Mouse (Mus musculus) limb, embryonic 13.5 days (tissue): ENCODE data around the gene Fam229a. TPM values are rescaled to one million over a fixed set of nuclear protein-coding genes. Genes with fewer than 3 reads are reported as not detected.

Experiments used
- ATAC-seq: fragments of 200-750 bp; cut with Nextera tagmentation; 2 replicates; pipeline ENCODE4 v1.8.0; 2017; ENCODE audit warnings: low read depth, moderate number of reproducible peaks, moderate TSS enrichment; ENCODE audit not compliant: low FRiP score
- H3K27ac ChIP-seq: fragments of 300-500 bp; sonication (generic); 2 replicates; pipeline ENCODE4 v1.5.1; 2015; ENCODE audit warnings: inconsistent platforms, mild to moderate bottlenecking, moderate library complexity
- H3K27me3 ChIP-seq: fragments of 300-500 bp; sonication (generic); 2 replicates; pipeline ENCODE4 v1.6.1; 2015; ENCODE audit warnings: mild to moderate bottlenecking, inconsistent platforms
- H3K36me3 ChIP-seq: fragments of 300-500 bp; sonication (generic); 2 replicates; pipeline ENCODE4 v1.6.1; 2015; ENCODE audit warnings: inconsistent platforms, mild to moderate bottlenecking, moderate library complexity
- H3K4me1 ChIP-seq: fragments of 300-500 bp; sonication (generic); 2 replicates; pipeline ENCODE4 v1.6.1; 2015; ENCODE audit warnings: inconsistent platforms
- H3K4me2 ChIP-seq: fragments of 300-500 bp; sonication (generic); replicated peaks from 2 replicates; pipeline ENCODE4 v1.6.1; 2015; ENCODE audit warnings: inconsistent platforms, mild to moderate bottlenecking, moderate library complexity
- H3K4me3 ChIP-seq: fragments of 300-500 bp; sonication (generic); 2 replicates; pipeline ENCODE4 v1.5.1; 2015; ENCODE audit warnings: moderate library complexity, mild to moderate bottlenecking, inconsistent platforms
- H3K9ac ChIP-seq: fragments of 300-500 bp; sonication (generic); 2 replicates; pipeline ENCODE4 v1.6.1; 2015; ENCODE audit warnings: mild to moderate bottlenecking, inconsistent platforms
- H3K9me3 ChIP-seq: fragments of 300-500 bp; sonication (generic); 2 replicates; pipeline ENCODE4 v1.6.1; 2016; ENCODE audit warnings: inconsistent platforms
- WGBS: fragments of 180-500 bp; shearing (Covaris S2); methylation state at CpG from one replicate; pipeline ENCODE4 v1.1.7; 2015; 5-methylcytosine and 5-hydroxymethylcytosine counted together
- polyA plus RNA-seq: library from polyadenylated mRNA; unstranded; fragments of >200 nt; fragmentation: Nextera tagmentation; extraction: Ambion mirVana; gene quantifications from 2 replicates; pipeline ENCODE4 v1.2.1, GENCODE M21; 2015

Fam229a gene
- polyA plus RNA-seq, 1 experiment from 2014 or later: not detected

GRCm38 (mm10) chr4:129461183-129461960 lies 29.6 kb upstream of the Fam229a start, which contains the start of gene Bsdc1:
Bsdc1 (plus strand) TSS chr4:129461581.
- Histone ChIP-seq H3K36me3 (peaks cover 20% of the 10 kb centered on the region), H3K9me3 (no peaks in the 10 kb centered on the region), H3K27me3 (no peaks in the 10 kb centered on the region), H3K9ac (peak within 1 kb of the TSS; percentile 86), H3K27ac (peak within 1 kb of the TSS; percentile 91), H3K4me3 (peak within 1 kb of the TSS; percentile 94), H3K4me1 (peaks cover 8% of the 10 kb centered on the region), H3K4me2 (peak within 1 kb of the TSS; percentile 89)
- peak; percentile 98 for ATAC-seq
- WGBS: 0% methylated on average over 46 of the region's 46 CpGs

- peak overlapping the region; percentile 52; the same call in 1 of the 2 replicates for H3K27ac ChIP-seq
- ATAC-seq: no peak
- H3K27me3 ChIP-seq: no peaks in the 10 kb centered on the region
- peaks cover 27% of the 10 kb centered on the region for H3K36me3 ChIP-seq
- no peaks in the 10 kb centered on the region for H3K9me3 ChIP-seq
- WGBS: 46% methylated on average over 3 of the region's 3 CpGs
- peak overlapping the region; percentile 89 for H3K4me2 ChIP-seq
- peak overlapping the region; percentile 94 for H3K4me3 ChIP-seq
- peak overlapping the region; percentile 86 for H3K9ac ChIP-seq
- peaks cover 8% of the 10 kb centered on the region for H3K4me1 ChIP-seq
Observed at GRCm38 (mm10) chr4:129462118-129462517, 28.9 kb upstream of the Fam229a start.

DNA sequence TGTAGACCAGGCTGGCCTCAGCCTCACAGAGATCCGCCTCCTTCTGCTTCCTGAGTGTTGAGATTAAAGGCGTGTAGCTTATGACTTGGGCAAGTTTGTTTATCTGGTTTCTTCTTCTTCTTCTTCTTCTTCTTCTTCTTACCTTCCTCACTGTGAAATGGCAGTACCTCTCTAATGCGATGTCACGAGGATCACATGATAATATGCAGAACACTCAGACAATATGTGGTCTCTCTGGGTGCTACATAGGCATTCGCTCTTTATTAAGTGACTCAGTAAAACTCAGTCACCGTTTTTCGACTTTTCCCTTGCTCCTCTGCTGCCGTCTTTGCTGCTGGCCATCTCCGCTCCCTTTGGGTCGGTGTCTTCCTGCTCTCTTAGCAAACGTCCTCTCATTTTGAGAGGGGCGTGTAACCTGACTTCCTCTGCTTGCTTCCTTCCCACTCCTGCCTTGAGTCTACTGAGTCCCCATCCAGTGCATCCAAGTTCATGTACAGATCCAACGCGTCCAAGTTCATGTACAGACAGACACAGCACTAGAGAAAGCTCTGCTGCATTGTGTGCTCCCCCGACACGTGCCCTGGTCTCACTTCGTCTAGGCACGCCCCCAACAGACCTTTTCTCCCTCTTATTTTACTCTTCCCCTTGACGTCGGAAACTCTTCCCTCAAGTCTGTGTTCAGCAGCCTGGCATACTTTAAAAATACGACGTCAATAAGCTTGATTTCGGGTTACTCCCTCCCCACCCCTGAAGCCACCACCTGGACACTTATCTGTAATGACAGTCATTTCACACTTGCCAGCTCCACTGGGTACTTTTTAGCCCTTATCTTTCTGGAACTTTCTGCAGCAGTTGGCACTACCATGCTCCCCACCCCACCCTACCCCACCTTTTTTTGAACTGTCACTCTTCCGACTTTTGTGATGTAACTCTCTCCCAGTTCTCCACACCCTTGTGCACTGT lies 27.6 kb upstream of the Fam229a start:
- H3K27ac ChIP-seq: 0 out of 2 replicates have a peak overlapping the region, but pooled peaks have one; percentile 22
- H3K9ac ChIP-seq: no peak overlapping the region
- peaks cover 8% of the 10 kb centered on the region for H3K4me1 ChIP-seq
- WGBS: 89% methylated on average over 24 of the region's 24 CpGs
- H3K36me3 ChIP-seq: peaks cover 40% of the 10 kb centered on the region
- no peak overlapping the region for H3K4me2 ChIP-seq
- H3K9me3 ChIP-seq: no peaks in the 10 kb centered on the region
- peak overlapping the region; percentile 94; the same call in 1 of the 2 replicates for H3K4me3 ChIP-seq
- no peaks in the 10 kb centered on the region for H3K27me3 ChIP-seq
- ATAC-seq: no peak

DNA sequence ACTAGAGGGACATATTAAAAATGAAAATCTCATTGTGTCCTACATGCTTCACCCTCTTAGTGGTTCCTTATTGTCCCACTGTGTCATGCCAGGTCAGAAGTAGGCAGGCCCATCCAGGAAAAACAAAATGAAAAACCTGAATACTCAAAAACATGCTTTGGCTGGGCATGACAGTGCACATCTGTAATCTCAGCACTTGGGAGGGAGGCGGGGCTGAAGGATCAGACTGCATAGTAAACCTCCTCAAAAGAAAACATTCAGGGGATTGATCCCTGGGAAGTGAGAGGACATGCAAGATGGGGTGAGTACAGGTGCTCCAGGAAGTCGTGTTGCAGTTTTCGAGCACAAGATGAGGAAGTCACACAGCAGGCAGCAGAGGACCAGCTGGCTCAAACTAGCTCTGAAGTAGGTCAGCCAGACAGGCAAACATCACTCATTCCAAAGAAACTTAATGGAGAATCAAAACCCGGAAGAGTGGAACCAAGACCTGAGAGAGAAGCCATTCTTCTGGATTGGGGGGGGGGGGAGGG lies 26.6 kb upstream of the Fam229a start:
- Histone ChIP-seq H3K27me3 (no peaks in the 10 kb centered on the region), H3K36me3 (peaks cover 49% of the 10 kb centered on the region), H3K4me2 (no peak overlapping the region), H3K27ac (no peak overlapping the region), H3K4me1 (peaks cover 8% of the 10 kb centered on the region), H3K4me3 (no peak overlapping the region), H3K9me3 (no peaks in the 10 kb centered on the region), H3K9ac (no peak overlapping the region)
- WGBS: 85% methylated on average over 4 of the region's 4 CpGs
- ATAC-seq: no peak

- Histone ChIP-seq H3K4me2 (no peak overlapping the region), H3K4me1 (no peaks in the 10 kb centered on the region), H3K4me3 (no peak overlapping the region), H3K9me3 (no peaks in the 10 kb centered on the region), H3K27me3 (no peaks in the 10 kb centered on the region), H3K9ac (no peak overlapping the region), H3K36me3 (peaks cover 92% of the 10 kb centered on the region), H3K27ac (no peak overlapping the region)
- 89% methylated on average over 11 of the region's 11 CpGs for WGBS
- ATAC-seq: no peak
Observed at GRCm38 (mm10) chr4:129476047-129476446, 14.9 kb upstream of the Fam229a start.

DNA sequence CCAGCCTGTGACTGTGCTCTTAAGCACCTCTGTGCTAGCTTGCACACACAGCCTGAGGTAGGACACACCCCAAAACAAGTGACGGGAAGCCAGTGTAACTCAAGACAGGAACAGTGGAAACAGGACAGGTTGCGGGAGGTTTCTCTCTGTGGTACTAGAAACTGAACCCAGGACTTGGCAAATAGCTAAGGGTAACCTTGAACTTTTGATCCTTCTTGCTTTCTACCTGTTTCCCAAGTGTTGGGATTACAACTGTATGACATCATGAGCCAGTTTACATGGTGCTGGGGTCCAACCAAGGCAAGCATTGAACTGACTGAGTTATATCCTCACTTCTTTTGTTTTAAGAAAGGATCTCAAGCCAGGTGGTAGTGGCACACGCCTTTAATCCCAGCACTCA lies 11.1 kb upstream of the Fam229a start:
- no peak overlapping the region for H3K9ac ChIP-seq
- H3K9me3 ChIP-seq: no peaks in the 10 kb centered on the region
- H3K4me2 ChIP-seq: no peak overlapping the region
- no peak overlapping the region for H3K27ac ChIP-seq
- 92% methylated on average over 3 of the region's 3 CpGs for WGBS
- ATAC-seq: no peak
- H3K4me1 ChIP-seq: no peaks in the 10 kb centered on the region
- no peak overlapping the region for H3K4me3 ChIP-seq
- no peaks in the 10 kb centered on the region for H3K27me3 ChIP-seq
- peaks cover 94% of the 10 kb centered on the region for H3K36me3 ChIP-seq

DNA sequence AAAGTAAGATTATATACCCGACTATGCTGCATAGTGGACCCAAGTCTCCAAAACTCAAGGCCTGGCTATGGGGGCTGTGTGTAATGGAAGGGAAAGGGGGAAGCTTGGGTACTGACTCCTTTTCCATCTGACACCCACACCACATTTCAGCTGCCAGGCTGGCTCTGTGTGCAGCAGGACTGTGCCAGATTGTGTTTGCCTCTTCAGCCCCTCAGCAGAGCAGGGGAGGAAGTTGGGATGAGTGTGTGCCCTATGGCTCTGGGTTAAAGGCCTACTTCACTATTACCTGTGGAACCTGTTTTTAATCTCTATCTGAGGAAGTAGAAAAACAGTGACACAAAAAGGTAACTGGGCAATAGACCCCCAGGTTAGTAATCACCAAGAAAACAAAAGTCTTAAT lies 9.9 kb upstream of the Fam229a start:
- no peaks in the 10 kb centered on the region for H3K4me1 ChIP-seq
- no peak overlapping the region for H3K4me3 ChIP-seq
- peaks cover 95% of the 10 kb centered on the region for H3K36me3 ChIP-seq
- no peaks in the 10 kb centered on the region for H3K9me3 ChIP-seq
- no peaks in the 10 kb centered on the region for H3K27me3 ChIP-seq
- no peak overlapping the region for H3K9ac ChIP-seq
- ATAC-seq: no peak
- no peak overlapping the region for H3K4me2 ChIP-seq
- WGBS: 84% methylated on average over 1 of the region's 1 CpGs
- H3K27ac ChIP-seq: no peak overlapping the region

DNA sequence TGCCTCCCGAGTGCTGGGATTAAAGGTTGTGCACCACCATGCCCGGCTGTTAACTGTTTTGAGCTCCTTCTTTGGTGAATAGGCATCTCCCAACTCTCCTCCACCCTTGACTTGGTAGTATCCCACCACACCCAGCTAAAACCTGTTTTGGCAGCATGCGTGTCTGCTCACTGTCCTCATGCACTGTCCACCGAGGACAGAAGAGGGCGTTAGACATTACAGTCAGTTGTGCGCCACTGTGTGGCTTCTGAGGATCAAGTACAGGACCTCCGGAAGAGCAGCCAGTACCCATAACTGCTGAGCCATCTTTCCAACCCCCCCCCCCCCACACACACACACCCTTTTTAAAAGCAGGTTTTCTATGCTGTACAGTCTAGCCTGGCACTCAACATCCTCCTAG lies 3.7 kb downstream of the Fam229a start:
- 74% methylated on average over 7 of the region's 7 CpGs for WGBS
- ATAC-seq: no peak
- Histone ChIP-seq H3K4me3 (no peak overlapping the region), H3K27me3 (peaks cover 34% of the 10 kb centered on the region), H3K4me1 (peaks cover 31% of the 10 kb centered on the region), H3K4me2 (no peak overlapping the region), H3K9me3 (no peaks in the 10 kb centered on the region), H3K36me3 (peaks cover 1% of the 10 kb centered on the region; the same call in 1 of the 2 replicates), H3K27ac (no peak overlapping the region), H3K9ac (no peak overlapping the region)

DNA sequence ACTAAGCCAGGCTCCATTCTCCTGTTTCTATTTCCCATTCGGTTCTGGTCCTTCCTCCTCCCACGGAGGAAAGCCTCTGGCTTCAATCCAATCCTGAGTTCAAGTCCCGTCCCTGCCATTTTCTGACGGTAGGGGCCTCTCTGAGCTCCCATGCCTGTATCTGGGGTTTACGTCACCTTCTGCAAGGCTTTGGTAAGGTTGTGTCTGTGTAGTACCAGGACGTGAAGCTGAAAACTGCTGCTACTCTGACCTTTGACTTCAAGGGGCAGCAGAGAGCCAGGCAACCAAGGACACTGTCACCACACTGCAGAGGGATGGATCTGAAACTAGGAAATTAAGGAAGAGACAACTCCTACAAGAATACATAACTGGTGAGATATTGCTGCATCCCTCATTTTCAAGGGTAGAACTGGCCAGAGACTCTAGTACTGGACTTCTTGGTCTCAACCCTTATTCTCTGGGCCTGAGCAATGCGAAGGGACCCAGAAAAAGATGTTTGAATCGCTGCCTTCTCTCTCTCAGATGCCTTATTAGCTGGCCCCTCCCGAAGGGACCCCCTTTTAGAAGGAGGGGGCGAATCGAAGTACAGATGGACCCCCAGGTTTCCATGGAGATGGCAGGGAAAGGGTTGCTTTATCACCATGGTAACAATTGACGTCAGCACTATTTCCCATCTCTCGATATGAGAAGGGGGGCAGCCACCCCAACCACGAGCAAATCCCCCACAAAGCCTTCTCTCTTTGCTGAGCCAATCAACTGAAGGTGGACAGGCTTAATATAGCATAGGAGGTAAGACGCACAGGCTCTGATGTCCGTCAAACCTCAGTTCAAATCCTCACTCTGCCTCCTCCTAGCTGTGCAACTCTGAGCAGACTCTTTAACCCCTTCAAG lies 4.9 kb downstream of the Fam229a start:
- H3K27ac ChIP-seq: no peak overlapping the region
- ATAC-seq: no peak
- H3K4me3 ChIP-seq: peak overlapping the region; percentile 4; the same call in 1 of the 2 replicates
- 33% methylated on average over 16 of the region's 16 CpGs for WGBS
- H3K27me3 ChIP-seq: peaks cover 21% of the 10 kb centered on the region
- peak overlapping the region; percentile 25 for H3K4me2 ChIP-seq
- H3K9me3 ChIP-seq: no peaks in the 10 kb centered on the region
- H3K9ac ChIP-seq: peak overlapping the region; percentile 54
- peaks cover 38% of the 10 kb centered on the region for H3K4me1 ChIP-seq
- H3K36me3 ChIP-seq: no peaks in the 10 kb centered on the region

- H3K4me3 ChIP-seq: peak overlapping the region; percentile 4; the same call in 1 of the 2 replicates
- 0 out of 2 replicates have a peak overlapping the region, but pooled peaks have one; percentile 6 for H3K27ac ChIP-seq
- 33% methylated on average over 6 of the region's 6 CpGs for WGBS
- peaks cover 14% of the 10 kb centered on the region for H3K27me3 ChIP-seq
- H3K9ac ChIP-seq: peak overlapping the region; percentile 54
- no peak for ATAC-seq
- no peaks in the 10 kb centered on the region for H3K36me3 ChIP-seq
- no peaks in the 10 kb centered on the region for H3K9me3 ChIP-seq
- H3K4me1 ChIP-seq: peaks cover 31% of the 10 kb centered on the region
- peak overlapping the region; percentile 25 for H3K4me2 ChIP-seq
Observed at GRCm38 (mm10) chr4:129496631-129497030, 5.6 kb downstream of the Fam229a start.

DNA sequence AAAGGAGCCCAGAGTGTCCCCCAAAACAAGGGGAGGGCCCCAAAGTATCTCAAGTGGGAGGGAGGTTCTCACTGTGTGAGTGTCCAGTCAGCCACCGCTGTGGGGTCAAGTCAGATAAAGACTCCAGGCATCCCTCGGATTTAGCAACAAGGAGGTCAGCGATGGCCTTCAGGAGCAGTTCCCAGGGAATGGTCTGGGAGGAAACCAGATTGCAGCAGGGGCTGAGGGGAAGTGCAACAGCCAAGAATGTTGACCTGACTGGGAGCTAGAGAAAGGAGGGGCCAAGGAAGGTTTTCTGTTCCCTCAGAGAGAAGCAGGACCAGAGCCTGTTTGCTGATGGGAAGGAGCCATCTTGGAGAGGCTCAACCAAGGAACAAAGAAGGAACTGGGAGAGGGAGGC lies 8.0 kb downstream of the Fam229a start:
- 80% methylated on average over 3 of the region's 3 CpGs for WGBS
- H3K9ac ChIP-seq: no peak overlapping the region
- no peaks in the 10 kb centered on the region for H3K36me3 ChIP-seq
- no peaks in the 10 kb centered on the region for H3K27me3 ChIP-seq
- no peak overlapping the region for H3K4me2 ChIP-seq
- peaks cover 27% of the 10 kb centered on the region for H3K4me1 ChIP-seq
- H3K27ac ChIP-seq: no peak overlapping the region
- H3K9me3 ChIP-seq: no peaks in the 10 kb centered on the region
- no peak for ATAC-seq
- no peak overlapping the region for H3K4me3 ChIP-seq
